ENCODE assay signal across 7 mouse cellular contexts in genomic region chr3:105800675-105801190, GRCm38 (mm10). TPM values are rescaled to one million over a fixed set of nuclear protein-coding genes. Genes with fewer than 3 reads are reported as not detected.
DNase-seq lines count a peak whose midpoint lies in the region; ATAC-seq lines count a peak whose summit lies in the region.

No protein-coding gene starts in this region.

- peak overlapping the region; percentile 94 for H3K4me3 ChIP-seq in brown adipose tissue, adult 24 weeks (ENCODE audit: insufficient read depth, low read depth, low read length)
- peak overlapping the region; percentile 79 for H3K4me3 ChIP-seq in midbrain, embryonic 16.5 days (ENCODE audit: low read depth, low read length)

- peak overlapping the region; percentile 93 for H3K27ac ChIP-seq in brown adipose tissue, adult 24 weeks (replicated peaks; ENCODE audit: low read depth, low read length)
- peak overlapping the region; percentile 86 for H3K27ac ChIP-seq in midbrain, embryonic 16.5 days (ENCODE audit: low read length)

- H3K4me1 ChIP-seq in brown adipose tissue, adult 24 weeks (ENCODE audit: control insufficient read depth, insufficient read depth, insufficient read length, low read length), result peaks cover 36% of the 10 kb centered on the region
- peaks cover 23% of the 10 kb centered on the region for H3K4me1 ChIP-seq in midbrain, embryonic 16.5 days (ENCODE audit: control insufficient read depth, insufficient read depth, low read length)

- peak overlapping the region; percentile 86 for H3K9ac ChIP-seq in midbrain, embryonic 16.5 days (ENCODE audit: low read depth, low read length)

- DNase-seq in spleen, adult 18-20 months, result peak; percentile 26 to 42
- DNase-seq in spleen, adult 12 weeks (ENCODE audit: low spot score), result no peak
- DNase-seq in liver, result peak; percentile 74
- peak; percentile 59 for DNase-seq in thymus, postnatal 0 days (ENCODE audit: low spot score)

- no peaks in the 10 kb centered on the region for H3K9me3 ChIP-seq in midbrain, embryonic 16.5 days (replicated peaks; ENCODE audit: control insufficient read depth, low read length, poor library complexity, severe bottlenecking)

- no peaks in the 10 kb centered on the region for H3K27me3 ChIP-seq in midbrain, embryonic 16.5 days (ENCODE audit: control insufficient read depth, insufficient read depth, low read depth, low read length)

- no peaks in the 10 kb centered on the region for H3K36me3 ChIP-seq in midbrain, embryonic 16.5 days (ENCODE audit: control insufficient read depth, insufficient read depth, low read length)

- H3K4me2 ChIP-seq in midbrain, embryonic 16.5 days (ENCODE audit: low read length), result peak overlapping the region; percentile 79

- peak; percentile 45 for ATAC-seq in granulocyte monocyte progenitor cell, adult 5-6 weeks (replicated peaks; ENCODE audit: poor library complexity, severe bottlenecking)
- ATAC-seq in midbrain, embryonic 16.5 days, result peak; percentile 80

- WGBS in midbrain, embryonic 16.5 days, result under 1% methylated on average over 52 of the region's 59 CpGs

RNA-seq across cellular contexts. Expression of gene Rap1a, which starts 0.4 kb away (rescaled TPM):
- polyA plus RNA-seq in brown adipose tissue, adult 24 weeks (2012; ENCODE audit: insufficient read depth, insufficient read length, missing spikeins), result 103 and 111 TPM in 2 replicates
- 93.1 and 98.0 TPM in 2 replicates for total RNA-seq in granulocyte monocyte progenitor cell, adult 5-6 weeks (2014; fragmentation: Nextera tagmentation)
- total RNA-seq in granulocyte monocyte progenitor cell, adult 5-6 weeks (2017), result 138 and 144 TPM in 2 replicates
- polyA plus RNA-seq in midbrain, embryonic 16.5 days (2015; fragmentation: Nextera tagmentation; extraction: Ambion mirVana), result 74.1 and 74.3 TPM in 2 replicates
- polyA plus RNA-seq in thymus, postnatal 0 days (2015; fragmentation: Nextera tagmentation; extraction: Ambion mirVana), result 207 and 222 TPM in 2 replicates
